Mouse (Mus musculus) hindbrain, embryonic 16.5 days (tissue): ENCODE data around the gene Plscr2. TPM values are rescaled to one million over a fixed set of nuclear protein-coding genes. Genes with fewer than 3 reads are reported as not detected.
A peak's percentile ranks its signal among the peaks of the same experiment; 100 is the strongest.

Source experiments
- ATAC-seq: fragments of 200-750 bp; cut with Nextera tagmentation; 2 replicates; pipeline ENCODE4 v1.8.0; 2017; ENCODE audit warnings: moderate TSS enrichment, moderate library complexity
- H3K27ac ChIP-seq: fragments of 300-500 bp; sonication (generic); 2 replicates; pipeline ENCODE4 v1.5.1; 2014; ENCODE audit warnings: low read depth, mild to moderate bottlenecking, control low read depth, low read length, moderate library complexity
- H3K27me3 ChIP-seq: fragments of 300-500 bp; sonication (generic); replicated peaks from 2 replicates; pipeline ENCODE4 v1.6.1; 2014; ENCODE audit warnings: low read length; ENCODE audit not compliant: control insufficient read depth, insufficient read depth
- H3K36me3 ChIP-seq: fragments of 300-500 bp; sonication (generic); 2 replicates; pipeline ENCODE4 v1.6.1; 2014; ENCODE audit warnings: mild to moderate bottlenecking, low read length, moderate library complexity, mixed read lengths; ENCODE audit not compliant: control insufficient read depth, insufficient read depth
- H3K4me1 ChIP-seq: fragments of 300-500 bp; sonication (generic); 2 replicates; pipeline ENCODE4 v1.6.1; 2014; ENCODE audit warnings: low read depth, low read length; ENCODE audit not compliant: control insufficient read depth, insufficient read depth
- H3K4me2 ChIP-seq: fragments of 300-500 bp; sonication (generic); 2 replicates; pipeline ENCODE4 v1.6.1; 2014; ENCODE audit warnings: mild to moderate bottlenecking, low read length, control low read depth, moderate library complexity
- H3K4me3 ChIP-seq: fragments of 300-500 bp; sonication (generic); 2 replicates; pipeline ENCODE4 v1.5.1; 2014; ENCODE audit warnings: mild to moderate bottlenecking, low read length, control low read depth, moderate library complexity
- H3K9ac ChIP-seq: fragments of 300-500 bp; sonication (generic); 2 replicates; pipeline ENCODE4 v1.6.1; 2014; ENCODE audit warnings: low read depth, mild to moderate bottlenecking, control low read depth, low read length, moderate library complexity
- H3K9me3 ChIP-seq: fragments of 300-500 bp; sonication (generic); 2 replicates; pipeline ENCODE4 v1.6.1; 2014; ENCODE audit warnings: mild to moderate bottlenecking, low read length, moderate library complexity; ENCODE audit not compliant: control insufficient read depth
- WGBS: fragments of 180-500 bp; shearing (Covaris S2); extraction: QIAGEN DNeasy Blood & Tissue Kit; methylation state at CpG from one replicate; pipeline ENCODE4 v1.1.7; 2014; 5-methylcytosine and 5-hydroxymethylcytosine counted together
- polyA plus RNA-seq: library from polyadenylated mRNA; unstranded; fragments of >200 nt; fragmentation: Nextera tagmentation; extraction: Ambion mirVana; gene quantifications from 2 replicates; pipeline ENCODE4 v1.2.1, GENCODE M21; 2015

Gene Plscr2
- polyA plus RNA-seq, 1 experiment from 2014 or later, result 0.78 TPM

DNA sequence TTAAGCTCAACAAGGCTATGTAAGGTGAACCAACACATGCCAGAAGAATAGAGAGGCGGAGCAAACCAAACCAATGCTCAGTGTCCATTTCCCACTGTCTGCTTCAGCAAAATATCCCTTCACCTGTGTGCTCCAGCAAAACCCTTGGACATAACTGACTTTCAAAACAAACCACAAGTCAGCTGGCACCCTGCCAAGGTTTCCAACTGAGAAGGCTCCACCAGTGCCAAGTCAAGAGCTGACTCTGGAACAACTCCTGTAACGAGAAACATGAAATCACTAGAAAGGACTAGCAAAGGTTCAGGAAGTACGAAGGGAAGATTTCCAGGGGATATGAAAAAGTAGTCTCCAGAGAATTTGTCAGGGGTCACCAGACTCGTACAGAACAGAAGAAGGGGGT is 4.5 kb upstream of the Plscr2 start:
- H3K27ac ChIP-seq, result no peak overlapping the region
- no peaks in the 10 kb centered on the region for H3K4me1 ChIP-seq
- H3K4me2 ChIP-seq, result no peak overlapping the region
- no peak overlapping the region for H3K4me3 ChIP-seq
- no peaks in the 10 kb centered on the region for H3K36me3 ChIP-seq
- no peaks in the 10 kb centered on the region for H3K27me3 ChIP-seq
- no peaks in the 10 kb centered on the region for H3K9me3 ChIP-seq
- no peak overlapping the region for H3K9ac ChIP-seq
- ATAC-seq, result no peak
- WGBS, result 48% methylated on average over 4 of the region's 4 CpGs

DNA sequence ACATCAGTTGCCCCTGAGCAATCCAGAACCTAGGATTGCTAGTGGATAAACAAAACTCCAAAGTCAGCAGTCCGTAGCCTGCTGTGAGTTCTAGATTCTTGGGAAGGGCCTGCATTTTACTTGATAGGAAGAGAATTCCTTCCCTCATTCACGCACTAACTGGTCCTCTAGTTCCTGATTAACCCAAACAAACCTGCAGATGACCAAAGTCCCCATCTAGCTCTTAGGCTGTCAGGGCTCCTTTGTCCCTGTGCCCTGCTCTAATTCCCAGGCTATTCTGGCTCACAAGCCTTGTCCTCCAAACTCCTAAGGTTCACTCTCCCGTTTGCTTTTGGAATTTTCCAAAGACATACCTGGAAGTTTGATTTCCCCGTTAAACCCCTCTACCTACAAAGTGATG is 2.8 kb upstream of the Plscr2 start:
- no peaks in the 10 kb centered on the region for H3K9me3 ChIP-seq
- no peaks in the 10 kb centered on the region for H3K36me3 ChIP-seq
- ATAC-seq, result no peak
- H3K4me2 ChIP-seq, result no peak overlapping the region
- H3K4me3 ChIP-seq, result no peak overlapping the region
- H3K4me1 ChIP-seq, result no peaks in the 10 kb centered on the region
- no peaks in the 10 kb centered on the region for H3K27me3 ChIP-seq
- H3K27ac ChIP-seq, result no peak overlapping the region
- H3K9ac ChIP-seq, result no peak overlapping the region
- 90% methylated on average over 4 of the region's 4 CpGs for WGBS

- no peak overlapping the region for H3K4me2 ChIP-seq
- WGBS, result 89% methylated on average over 2 of the region's 2 CpGs
- no peaks in the 10 kb centered on the region for H3K36me3 ChIP-seq
- no peaks in the 10 kb centered on the region for H3K4me1 ChIP-seq
- H3K9ac ChIP-seq, result no peak overlapping the region
- H3K27me3 ChIP-seq, result no peaks in the 10 kb centered on the region
- no peaks in the 10 kb centered on the region for H3K9me3 ChIP-seq
- ATAC-seq, result no peak
- no peak overlapping the region for H3K4me3 ChIP-seq
- H3K27ac ChIP-seq, result no peak overlapping the region
Observed at GRCm38 (mm10) chr9:92273271-92273670, 2.1 kb upstream of the Plscr2 start.

- no peak overlapping the region for H3K9ac ChIP-seq
- H3K4me2 ChIP-seq, result no peak overlapping the region
- H3K9me3 ChIP-seq, result no peaks in the 10 kb centered on the region
- no peaks in the 10 kb centered on the region for H3K27me3 ChIP-seq
- ATAC-seq, result no peak
- no peak overlapping the region for H3K27ac ChIP-seq
- no peaks in the 10 kb centered on the region for H3K4me1 ChIP-seq
- H3K4me3 ChIP-seq, result no peak overlapping the region
- WGBS, result 85% methylated on average over 6 of the region's 6 CpGs
- H3K36me3 ChIP-seq, result no peaks in the 10 kb centered on the region
Observed at GRCm38 (mm10) chr9:92273956-92274762, 1.2 kb upstream of the Plscr2 start.

- Histone ChIP-seq H3K9me3 (no peaks in the 10 kb centered on the region), H3K4me1 (no peaks in the 10 kb centered on the region), H3K27ac (no peak overlapping the region), H3K36me3 (no peaks in the 10 kb centered on the region), H3K27me3 (no peaks in the 10 kb centered on the region), H3K4me3 (no peak overlapping the region), H3K4me2 (no peak overlapping the region), H3K9ac (no peak overlapping the region)
- no peak for ATAC-seq
- 78% methylated on average over 7 of the region's 7 CpGs for WGBS
Observed at GRCm38 (mm10) chr9:92276360-92276759, 958 bp downstream of the Plscr2 start.

GRCm38 (mm10) chr9:92280048-92280447 is 4.6 kb downstream of the Plscr2 start:
- H3K9ac ChIP-seq, result no peak overlapping the region
- no peak overlapping the region for H3K27ac ChIP-seq
- no peak for ATAC-seq
- H3K4me2 ChIP-seq, result no peak overlapping the region
- no peaks in the 10 kb centered on the region for H3K9me3 ChIP-seq
- 83% methylated on average over 1 of the region's 1 CpGs for WGBS
- H3K27me3 ChIP-seq, result no peaks in the 10 kb centered on the region
- no peak overlapping the region for H3K4me3 ChIP-seq
- no peaks in the 10 kb centered on the region for H3K4me1 ChIP-seq
- H3K36me3 ChIP-seq, result no peaks in the 10 kb centered on the region

DNA sequence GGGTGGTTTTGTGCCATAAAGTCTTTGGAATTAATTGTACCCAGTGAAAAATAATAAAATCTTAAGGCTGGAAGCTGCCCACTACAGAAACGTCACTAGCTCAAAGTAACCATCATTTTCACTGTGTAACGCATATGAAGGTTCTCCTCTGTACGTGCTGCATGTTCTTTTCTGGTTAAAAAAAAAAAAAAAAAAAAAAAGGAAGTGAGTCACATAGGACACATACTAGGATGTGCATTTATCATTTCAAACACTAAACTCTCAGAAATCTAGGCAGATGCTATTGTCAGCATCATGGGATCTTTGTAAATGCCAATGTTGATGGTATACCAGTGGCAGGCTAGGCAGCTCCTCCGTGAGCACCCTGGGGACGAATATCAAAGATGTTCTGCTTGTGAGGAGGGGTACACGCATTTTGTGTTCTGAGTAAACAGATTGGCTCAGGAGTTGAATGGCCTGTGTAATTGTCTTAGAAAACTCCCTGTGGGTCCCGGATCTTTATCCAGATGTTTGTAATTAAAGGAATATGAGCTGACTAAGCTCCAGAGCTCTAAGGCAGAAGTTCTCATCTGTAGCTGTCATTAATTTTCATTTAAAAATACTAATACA is 7.3 kb downstream of the Plscr2 start:
- H3K4me2 ChIP-seq, result peak overlapping the region; percentile 14; the same call in 1 of the 2 replicates
- H3K27ac ChIP-seq, result no peak overlapping the region
- H3K4me1 ChIP-seq, result no peaks in the 10 kb centered on the region
- H3K27me3 ChIP-seq, result no peaks in the 10 kb centered on the region
- no peaks in the 10 kb centered on the region for H3K9me3 ChIP-seq
- 27% methylated on average over 7 of the region's 7 CpGs for WGBS
- no peak overlapping the region for H3K4me3 ChIP-seq
- peak; percentile 85 for ATAC-seq
- no peaks in the 10 kb centered on the region for H3K36me3 ChIP-seq
- no peak overlapping the region for H3K9ac ChIP-seq

- H3K36me3 ChIP-seq, result no peaks in the 10 kb centered on the region
- 87% methylated on average over 3 of the region's 3 CpGs for WGBS
- no peak for ATAC-seq
- no peaks in the 10 kb centered on the region for H3K27me3 ChIP-seq
- H3K4me1 ChIP-seq, result no peaks in the 10 kb centered on the region
- no peak overlapping the region for H3K27ac ChIP-seq
- no peak overlapping the region for H3K4me2 ChIP-seq
- H3K9me3 ChIP-seq, result no peaks in the 10 kb centered on the region
- H3K9ac ChIP-seq, result no peak overlapping the region
- H3K4me3 ChIP-seq, result no peak overlapping the region
Observed at GRCm38 (mm10) chr9:92289675-92290074, 14.3 kb downstream of the Plscr2 start.

GRCm38 (mm10) chr9:92292169-92292568 is 16.8 kb downstream of the Plscr2 start:
- 71% methylated on average over 2 of the region's 2 CpGs for WGBS
- Histone ChIP-seq H3K4me2 (no peak overlapping the region), H3K27me3 (no peaks in the 10 kb centered on the region), H3K9me3 (no peaks in the 10 kb centered on the region), H3K9ac (no peak overlapping the region), H3K27ac (no peak overlapping the region), H3K36me3 (no peaks in the 10 kb centered on the region), H3K4me1 (no peaks in the 10 kb centered on the region), H3K4me3 (no peak overlapping the region)
- no peak for ATAC-seq
